Mouse (Mus musculus): ENCODE measurements around the gene Upf1. TPM values are rescaled to one million over a fixed set of nuclear protein-coding genes. Genes with fewer than 3 reads are reported as not detected.

The Upf1 gene
- polyA plus RNA-seq, 1 experiment, result 35.8 TPM

DNA sequence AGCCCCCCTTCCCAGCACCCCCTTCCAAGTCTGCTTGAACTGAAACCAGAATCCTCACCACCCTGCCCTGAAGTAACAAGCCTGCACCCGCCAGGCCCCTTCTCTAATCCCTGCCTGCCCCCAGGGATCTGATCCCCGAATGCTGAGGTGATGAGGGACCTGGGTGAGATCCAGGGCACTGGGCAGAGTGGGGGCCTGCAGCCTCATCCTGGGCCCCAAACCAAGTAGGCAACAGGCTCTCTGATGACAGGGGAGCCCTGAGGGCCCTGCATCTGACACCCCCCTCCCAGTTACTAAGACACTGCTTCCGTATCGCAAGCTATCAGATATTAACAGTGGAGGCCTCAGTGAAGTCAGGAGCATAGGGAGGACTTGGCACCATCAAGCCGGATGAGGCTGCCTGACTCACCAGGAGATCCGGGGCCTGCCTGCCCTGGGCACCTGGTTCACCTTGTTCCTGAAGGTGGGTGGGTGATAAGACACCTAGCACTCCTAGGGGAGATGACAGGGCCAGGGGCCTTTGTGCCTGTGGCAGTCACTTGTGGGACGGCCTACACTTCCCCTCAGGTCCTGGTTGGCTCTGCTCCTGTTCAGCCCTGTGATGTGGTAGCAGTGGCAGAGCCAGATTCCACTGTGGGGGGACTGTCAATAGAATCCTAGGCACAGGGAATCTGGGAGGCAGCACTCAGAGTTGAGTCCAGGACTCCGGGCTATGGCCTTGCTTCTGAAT lies 41.4 kb upstream of the Upf1 start:
- H3K4me2 ChIP-seq (ENCODE audit: low read depth), result no peak overlapping the region
- H3K27me3 ChIP-seq (ENCODE audit: control insufficient read depth, insufficient read depth, insufficient read length), result no peaks in the 10 kb centered on the region
- H3K79me2 ChIP-seq (ENCODE audit: control insufficient read depth, insufficient read depth), result no peaks in the 10 kb centered on the region
- H3ac ChIP-seq (ENCODE audit: control insufficient read depth, insufficient read length), result no peak overlapping the region
- H3K4me3 ChIP-seq, result no peak overlapping the region
- H3K36me3 ChIP-seq (ENCODE audit: control insufficient read depth, insufficient read depth), result no peaks in the 10 kb centered on the region
- TF ChIP-seq MYOD1 (IDR thresholded peaks at IDR 0.05; ENCODE audit: control insufficient read depth in 1 of 3, insufficient read length in 2 of 3, low read depth in 2 of 3), result no peak
- TF ChIP-seq USF1 (IDR thresholded peaks at IDR 0.05; ENCODE audit: low read depth), result no peak

GRCm38 (mm10) chr8:70393087-70393486 lies 40.0 kb upstream of the Upf1 start:
- Histone ChIP-seq H3ac (ENCODE audit: control insufficient read depth, insufficient read length) (no peak overlapping the region), H3K79me2 (ENCODE audit: control insufficient read depth, insufficient read depth) (no peaks in the 10 kb centered on the region), H3K27me3 (ENCODE audit: control insufficient read depth, insufficient read depth, insufficient read length) (no peaks in the 10 kb centered on the region), H3K4me3 (no peak overlapping the region), H3K36me3 (ENCODE audit: control insufficient read depth, insufficient read depth) (no peaks in the 10 kb centered on the region), H3K4me2 (ENCODE audit: low read depth) (no peak overlapping the region)
- no peak for TF ChIP-seq MAX (IDR thresholded peaks at IDR 0.05; ENCODE audit: low read depth)
- no peak for TF ChIP-seq REST (IDR thresholded peaks at IDR 0.05; ENCODE audit: insufficient read depth, insufficient read length)
- TF ChIP-seq E2F4 (IDR thresholded peaks at IDR 0.05; ENCODE audit: insufficient read depth), result no peak
- no peak for TF ChIP-seq SRF (IDR thresholded peaks at IDR 0.05; ENCODE audit: control insufficient read depth, insufficient read length, low read depth)
- no peak for TF ChIP-seq TCF12 (IDR thresholded peaks at IDR 0.05; ENCODE audit: insufficient read depth, poor library complexity, severe bottlenecking)
- TF ChIP-seq CEBPB (IDR thresholded peaks at IDR 0.05; ENCODE audit: insufficient read depth, poor library complexity, severe bottlenecking), result no peak
- no peak for TF ChIP-seq TCF3 (IDR thresholded peaks at IDR 0.05; ENCODE audit: insufficient read length, low read depth)
- TF ChIP-seq MYOD1 (IDR thresholded peaks at IDR 0.05; ENCODE audit: control insufficient read depth in 1 of 3, insufficient read length in 2 of 3, low read depth in 2 of 3), result no peak
- TF ChIP-seq MYOG (IDR thresholded peaks at IDR 0.05; ENCODE audit: control insufficient read depth in 1 of 3, insufficient read depth in 1 of 3, insufficient read length in 2 of 3, low read depth in 2 of 3), result no peak
- no peak for TF ChIP-seq POLR2A (IDR thresholded peaks at IDR 0.05; ENCODE audit: insufficient read length, low read depth)

- Histone ChIP-seq H3K36me3 (ENCODE audit: control insufficient read depth, insufficient read depth) (no peaks in the 10 kb centered on the region), H3K4me3 (no peak overlapping the region), H3K79me2 (ENCODE audit: control insufficient read depth, insufficient read depth) (no peaks in the 10 kb centered on the region), H3ac (ENCODE audit: control insufficient read depth, insufficient read length) (no peak overlapping the region), H3K27me3 (ENCODE audit: control insufficient read depth, insufficient read depth, insufficient read length) (no peaks in the 10 kb centered on the region), H3K4me2 (ENCODE audit: low read depth) (no peak overlapping the region)
- no peak for TF ChIP-seq POLR2A (IDR thresholded peaks at IDR 0.05; ENCODE audit: insufficient read length, low read depth)
- no peak for TF ChIP-seq SRF (IDR thresholded peaks at IDR 0.05; ENCODE audit: control insufficient read depth, insufficient read length, low read depth)
- TF ChIP-seq REST (IDR thresholded peaks at IDR 0.05; ENCODE audit: insufficient read depth, insufficient read length), result no peak
- TF ChIP-seq CEBPB (IDR thresholded peaks at IDR 0.05; ENCODE audit: insufficient read depth, poor library complexity, severe bottlenecking), result no peak
- TF ChIP-seq POLR2AphosphoS2 (IDR thresholded peaks at IDR 0.05; ENCODE audit: insufficient read length, low read depth), result no peak
- TF ChIP-seq MAX (IDR thresholded peaks at IDR 0.05; ENCODE audit: low read depth), result no peak
- no peak for TF ChIP-seq E2F4 (IDR thresholded peaks at IDR 0.05; ENCODE audit: insufficient read depth)
- TF ChIP-seq MYOG (IDR thresholded peaks at IDR 0.05; ENCODE audit: control insufficient read depth in 1 of 3, insufficient read depth in 1 of 3, insufficient read length in 2 of 3, low read depth in 2 of 3), result no peak
- no peak for TF ChIP-seq MYOD1 (IDR thresholded peaks at IDR 0.05; ENCODE audit: control insufficient read depth in 1 of 3, insufficient read length in 2 of 3, low read depth in 2 of 3)
- TF ChIP-seq USF1 (IDR thresholded peaks at IDR 0.05; ENCODE audit: low read depth), result no peak
- no peak for TF ChIP-seq TCF12 (IDR thresholded peaks at IDR 0.05; ENCODE audit: insufficient read depth, poor library complexity, severe bottlenecking)
- TF ChIP-seq TCF3 (IDR thresholded peaks at IDR 0.05; ENCODE audit: insufficient read length, low read depth), result no peak
These were observed 36.6 kb upstream of the Upf1 start for GRCm38 (mm10) chr8:70389678-70390077.

GRCm38 (mm10) chr8:70383287-70383686 lies 30.2 kb upstream of the Upf1 start:
- no peak overlapping the region for H3ac ChIP-seq (ENCODE audit: control insufficient read depth, insufficient read length)
- no peaks in the 10 kb centered on the region for H3K36me3 ChIP-seq (ENCODE audit: control insufficient read depth, insufficient read depth)
- no peak overlapping the region for H3K4me2 ChIP-seq (ENCODE audit: low read depth)
- TF ChIP-seq REST (IDR thresholded peaks at IDR 0.05; ENCODE audit: insufficient read depth, insufficient read length) (no peak), E2F4 (IDR thresholded peaks at IDR 0.05; ENCODE audit: insufficient read depth) (no peak), POLR2A (IDR thresholded peaks at IDR 0.05; ENCODE audit: insufficient read length, low read depth) (no peak), TCF3 (IDR thresholded peaks at IDR 0.05; ENCODE audit: insufficient read length, low read depth) (no peak), TCF12 (IDR thresholded peaks at IDR 0.05; ENCODE audit: insufficient read depth, poor library complexity, severe bottlenecking) (no peak), POLR2AphosphoS2 (IDR thresholded peaks at IDR 0.05; ENCODE audit: insufficient read length, low read depth) (no peak)
- H3K4me3 ChIP-seq, result no peak overlapping the region
- H3K79me2 ChIP-seq (ENCODE audit: control insufficient read depth, insufficient read depth), result no peaks in the 10 kb centered on the region
- no peaks in the 10 kb centered on the region for H3K27me3 ChIP-seq (ENCODE audit: control insufficient read depth, insufficient read depth, insufficient read length)

GRCm38 (mm10) chr8:70380069-70380468 lies 27.0 kb upstream of the Upf1 start:
- Histone ChIP-seq H3K4me2 (ENCODE audit: low read depth) (no peak overlapping the region), H3K36me3 (ENCODE audit: control insufficient read depth, insufficient read depth) (no peaks in the 10 kb centered on the region), H3K27me3 (ENCODE audit: control insufficient read depth, insufficient read depth, insufficient read length) (peaks cover 17% of the 10 kb centered on the region), H3K4me3 (no peak overlapping the region), H3K79me2 (ENCODE audit: control insufficient read depth, insufficient read depth) (no peaks in the 10 kb centered on the region), H3ac (ENCODE audit: control insufficient read depth, insufficient read length) (no peak overlapping the region)
- TF ChIP-seq POLR2AphosphoS2 (IDR thresholded peaks at IDR 0.05; ENCODE audit: insufficient read length, low read depth), result no peak
